Mouse (Mus musculus): ENCODE results near the gene Cnnm4.

The Cnnm4 gene

DNA sequence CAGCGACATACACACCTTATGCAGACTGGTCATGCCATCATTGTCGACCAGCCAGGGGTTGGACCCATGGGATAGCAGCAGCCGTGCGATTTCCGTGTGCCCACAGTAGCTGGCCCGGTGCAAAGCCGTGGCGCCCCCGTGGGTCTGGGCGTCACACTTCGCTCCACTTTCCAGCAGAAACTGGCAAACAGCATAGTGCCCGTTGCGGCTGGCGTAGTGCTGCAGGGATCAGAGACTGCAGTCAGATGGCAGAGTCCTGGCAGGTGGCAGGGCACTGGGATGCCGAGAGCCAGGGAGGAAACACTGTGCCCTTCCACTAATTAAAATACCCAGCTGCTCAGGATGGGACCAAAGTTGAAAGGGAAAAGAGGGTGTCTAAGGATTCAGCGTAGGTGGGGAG lies 70.4 kb downstream of the Cnnm4 start:
- DNase-seq (ENCODE audit: low read depth, low spot score) = no peak

- no peak for DNase-seq (ENCODE audit: low read depth, low spot score)
These were observed 71.5 kb downstream of the Cnnm4 start for GRCm38 (mm10) chr1:36542925-36543324.

- no peak for DNase-seq (ENCODE audit: low read depth, low spot score)
These were observed 74.0 kb downstream of the Cnnm4 start for GRCm38 (mm10) chr1:36545382-36545781.

DNA sequence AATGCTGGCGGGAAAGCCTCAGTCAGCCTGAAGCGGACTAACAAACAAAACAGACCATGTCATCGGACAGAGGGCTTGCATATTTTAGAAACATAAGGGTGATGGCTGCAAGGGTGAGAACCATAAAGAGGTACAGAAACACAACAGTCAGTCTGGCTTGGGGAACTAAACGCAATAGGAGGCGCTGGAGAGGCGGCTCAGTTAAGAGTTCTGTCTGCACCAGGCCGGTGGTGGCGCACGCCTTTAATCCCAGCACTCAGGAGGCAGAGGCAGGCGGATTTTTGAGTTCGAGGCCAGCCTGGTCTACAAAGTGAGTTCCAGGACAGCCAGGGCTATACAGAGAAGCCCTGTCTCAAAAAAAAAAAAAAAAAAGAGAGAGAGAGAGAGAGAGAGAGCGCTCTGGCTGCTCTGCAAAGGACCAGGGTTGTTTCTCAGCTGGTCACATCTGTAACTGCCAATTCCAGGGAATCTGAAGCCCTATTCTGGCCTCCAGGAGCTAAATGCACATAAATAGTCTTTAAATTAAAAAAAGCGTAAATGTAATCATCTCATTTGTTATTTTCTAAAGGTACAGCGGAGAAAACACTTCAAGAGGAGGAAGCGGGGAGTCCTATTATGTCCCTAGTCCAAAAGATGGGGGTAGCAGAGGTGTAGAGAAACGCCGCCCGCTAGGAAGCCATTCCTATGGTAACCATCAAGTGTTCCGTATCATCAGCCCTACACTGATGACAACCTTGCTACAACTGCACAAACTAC lies 74.6 kb downstream of the Cnnm4 start:
- DNase-seq (ENCODE audit: low read depth, low spot score) = no peak

DNA sequence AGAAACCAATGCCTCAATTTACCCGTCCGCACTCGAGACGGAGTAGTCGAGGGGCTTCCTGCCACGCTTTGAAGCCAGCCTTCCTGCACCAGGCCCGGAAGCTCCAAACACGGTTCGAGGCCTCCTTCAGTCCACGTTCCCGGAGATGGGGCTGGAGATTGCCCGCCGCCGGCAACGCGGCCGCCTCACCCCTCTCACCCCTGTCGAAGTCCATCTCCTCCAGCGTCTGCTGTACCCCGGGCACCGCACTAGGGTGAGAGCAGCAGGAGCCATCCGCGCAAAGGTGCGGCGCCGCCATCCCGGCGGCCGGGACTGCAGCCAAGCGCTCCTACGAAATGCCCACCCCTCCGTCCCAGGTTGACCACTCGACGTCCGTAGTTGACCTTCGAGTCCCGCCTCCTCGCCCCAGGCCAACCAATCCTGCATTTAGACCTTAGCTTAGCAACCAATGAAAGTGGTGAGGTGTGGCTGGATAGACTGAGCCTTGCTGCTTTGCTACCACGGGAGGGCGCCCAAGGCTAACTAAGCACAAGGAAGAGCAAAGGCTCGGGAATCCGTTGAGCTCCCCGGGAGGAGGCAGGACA lies 75.6 kb downstream of the Cnnm4 start, which contains the start of gene Ankrd39:
TSS of gene Ankrd39 (minus strand) at position 558 of the 584 bp plus-strand sequence.
- DNase-seq (ENCODE audit: low read depth, low spot score) = peak; percentile 99

DNA sequence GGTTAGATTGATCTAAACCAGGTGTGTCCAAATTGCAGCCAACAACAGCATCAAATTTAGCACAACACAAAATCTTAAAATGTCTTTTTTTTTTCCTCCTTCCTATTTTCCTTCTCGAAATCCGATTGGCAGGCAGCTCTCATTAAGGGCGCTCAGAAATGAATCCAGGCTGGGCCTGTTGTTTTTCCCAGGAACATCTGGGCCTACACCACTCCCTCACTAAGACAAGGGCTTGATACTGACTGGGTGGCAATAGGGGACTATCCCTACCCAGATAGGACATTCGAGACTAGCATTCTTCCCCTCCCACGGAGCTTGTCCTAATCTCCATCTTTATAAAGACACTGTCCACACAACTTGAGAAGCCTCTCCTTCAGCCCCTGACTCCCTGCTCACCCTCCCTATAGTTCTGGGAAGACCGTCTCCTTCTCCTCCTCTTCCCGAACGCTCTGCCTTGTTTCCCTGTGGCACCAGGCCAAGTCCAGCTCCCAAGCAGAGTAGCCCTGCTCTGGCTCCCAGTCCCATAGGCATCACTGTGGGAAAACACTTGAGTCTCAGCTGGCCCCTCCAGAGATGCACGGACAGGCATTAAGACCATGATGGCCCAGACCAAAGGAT lies 76.7 kb downstream of the Cnnm4 start:
- no peak for DNase-seq (ENCODE audit: low read depth, low spot score)

- DNase-seq (ENCODE audit: low read depth, low spot score) = no peak
These were observed 77.4 kb downstream of the Cnnm4 start for GRCm38 (mm10) chr1:36548771-36549170.

GRCm38 (mm10) chr1:36549491-36549890 lies 78.1 kb downstream of the Cnnm4 start:
- no peak for DNase-seq (ENCODE audit: low read depth, low spot score)

DNA sequence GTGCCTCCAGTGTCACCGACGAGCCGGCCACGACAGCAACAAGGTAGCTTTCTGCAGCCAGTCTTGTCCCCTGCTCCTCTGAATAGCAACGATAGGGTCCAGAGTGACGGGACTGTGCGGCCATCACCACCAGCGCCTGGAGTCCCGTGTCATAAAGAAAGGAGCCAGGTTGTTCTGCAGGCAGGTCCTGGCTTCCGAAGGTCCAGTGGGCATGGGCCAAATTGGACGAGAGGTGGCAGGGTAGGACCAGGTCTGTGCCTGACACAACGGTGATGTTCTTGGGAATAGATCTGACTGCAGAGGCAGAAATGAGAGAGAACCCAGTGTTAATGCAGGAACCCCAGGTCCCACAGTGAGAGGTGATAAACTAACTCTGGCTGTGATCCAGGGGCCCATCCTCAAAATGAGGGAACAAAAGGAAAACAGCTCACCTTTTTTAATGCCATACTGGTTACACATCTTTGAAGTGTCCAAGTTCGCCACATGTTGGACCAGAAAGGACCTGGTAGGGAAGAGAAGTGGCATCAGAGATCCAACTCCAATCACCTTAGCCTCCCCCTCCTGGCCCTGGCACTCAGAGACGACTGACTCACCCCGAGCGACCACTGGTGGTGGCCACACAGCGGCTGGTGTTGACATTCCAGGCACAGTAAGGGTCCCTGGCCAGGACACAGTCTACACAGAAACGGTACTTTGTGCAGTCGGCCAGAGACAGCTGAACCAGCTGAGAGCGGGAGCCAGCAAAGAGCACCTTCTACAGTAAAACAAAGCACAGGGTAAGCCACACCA lies 78.8 kb downstream of the Cnnm4 start:
- no peak for DNase-seq (ENCODE audit: low read depth, low spot score)

DNA sequence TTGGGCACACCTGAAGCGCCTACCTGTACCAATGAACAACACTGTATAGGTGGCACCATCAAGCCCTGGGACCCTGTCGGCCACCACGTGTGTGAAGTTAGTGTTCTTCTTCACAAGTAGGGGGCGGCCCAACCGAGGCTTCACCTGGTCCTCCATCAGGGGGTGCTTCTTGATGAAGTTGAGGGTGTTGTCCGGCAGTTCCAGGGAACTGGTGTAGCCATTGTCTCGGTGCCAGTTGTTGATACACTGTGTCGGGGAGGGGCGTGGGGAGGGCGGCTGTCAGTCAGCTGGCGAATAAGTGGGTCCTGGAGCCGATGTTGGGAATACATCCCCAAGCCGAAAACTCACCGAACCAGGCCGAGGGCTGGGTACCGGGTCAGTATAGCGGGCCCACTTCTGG lies 80.5 kb downstream of the Cnnm4 start:
- DNase-seq (ENCODE audit: low read depth, low spot score) = no peak

GRCm38 (mm10) chr1:36552506-36552905 lies 81.1 kb downstream of the Cnnm4 start:
- no peak for DNase-seq (ENCODE audit: low read depth, low spot score)

DNA sequence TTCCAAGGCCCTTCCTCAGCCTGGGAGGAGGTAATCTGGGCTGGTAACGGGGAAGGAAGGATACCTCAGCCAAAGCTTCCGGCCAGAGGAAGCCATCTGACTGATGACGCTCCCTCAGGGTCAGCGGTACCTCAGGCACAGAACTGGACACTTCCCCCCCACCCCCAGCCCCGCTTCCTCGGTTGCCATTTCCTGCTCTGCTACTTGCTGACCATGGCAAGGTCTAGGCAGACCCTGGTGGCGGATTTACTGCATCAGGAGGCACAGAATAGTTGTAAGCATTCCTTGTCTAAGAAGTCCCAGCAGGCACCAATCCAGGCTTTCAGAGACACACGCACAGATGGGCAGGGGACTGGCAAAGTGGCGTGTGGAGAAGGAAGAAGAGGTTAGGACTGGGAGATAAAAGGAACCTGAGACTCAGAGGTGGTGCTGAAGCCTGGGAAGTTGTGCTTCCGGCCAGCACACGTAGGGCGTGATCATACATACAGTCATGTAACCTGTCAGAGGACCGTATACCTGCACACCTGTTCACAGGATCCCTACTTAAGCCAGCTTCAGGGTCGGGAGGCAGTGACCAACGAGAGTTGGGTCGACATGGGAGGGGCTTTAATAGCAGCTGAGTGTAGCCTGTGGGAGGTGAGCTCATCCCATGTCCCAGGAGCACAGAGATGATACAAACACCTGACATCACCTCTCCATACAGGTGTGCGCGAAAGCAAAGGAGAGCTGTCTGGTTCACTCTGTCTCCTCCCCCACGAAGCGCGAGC lies 83.4 kb downstream of the Cnnm4 start:
- DNase-seq (ENCODE audit: low read depth, low spot score) = peak; percentile 23

- DNase-seq (ENCODE audit: low read depth, low spot score) = no peak
These were observed 84.5 kb downstream of the Cnnm4 start for GRCm38 (mm10) chr1:36555798-36556395.

GRCm38 (mm10) chr1:36556553-36557456 lies 85.4 kb downstream of the Cnnm4 start:
- peak; percentile 95 for DNase-seq (ENCODE audit: low read depth, low spot score)

- peak; percentile 70 for DNase-seq (ENCODE audit: low read depth, low spot score)
These were observed 86.1 kb downstream of the Cnnm4 start for GRCm38 (mm10) chr1:36557457-36558011.
